Mouse (Mus musculus): Measurements from ENCODE around the gene Fdx1.

- no peak for TF ChIP-seq CTCF (IDR thresholded peaks at IDR 0.05; ENCODE audit: low read depth, low read length)
- no peak for TF ChIP-seq POLR2A (IDR thresholded peaks at IDR 0.05; ENCODE audit: extremely low read depth, insufficient read depth, low read length)
Measured at GRCm38 (mm10) chr9:51974871-51975270, 11.5 kb upstream of the Fdx1 start.
